Mouse (Mus musculus) small intestine, adult 2 months (tissue): ENCODE measurements at regions not wholly inside any gene's neighbourhood (a gene's known extent, or its start where the extent isn't known, plus 50 kb on each side); places are given as distances from the start of the nearest gene placed in this dataset.

Experiments used
- CTCF ChIP-seq: fragments of 200-500 bp; IDR thresholded peaks from 2 replicates; pipeline ENCODE4 v1.5.1; 2012; ENCODE audit warnings: low read depth, mild to moderate bottlenecking, control low read depth, inconsistent platforms, low read length, moderate library complexity, mixed read lengths; ENCODE audit not compliant: insufficient replicate concordance, insufficient read length; ENCODE audit errors: extremely low read depth
- POLR2A ChIP-seq: fragments of 200-500 bp; IDR thresholded peaks from 2 replicates; pipeline ENCODE4 v1.6.1; 2012; ENCODE audit warnings: low read depth, mild to moderate bottlenecking, control low read depth, inconsistent platforms, low read length, moderate library complexity

DNA sequence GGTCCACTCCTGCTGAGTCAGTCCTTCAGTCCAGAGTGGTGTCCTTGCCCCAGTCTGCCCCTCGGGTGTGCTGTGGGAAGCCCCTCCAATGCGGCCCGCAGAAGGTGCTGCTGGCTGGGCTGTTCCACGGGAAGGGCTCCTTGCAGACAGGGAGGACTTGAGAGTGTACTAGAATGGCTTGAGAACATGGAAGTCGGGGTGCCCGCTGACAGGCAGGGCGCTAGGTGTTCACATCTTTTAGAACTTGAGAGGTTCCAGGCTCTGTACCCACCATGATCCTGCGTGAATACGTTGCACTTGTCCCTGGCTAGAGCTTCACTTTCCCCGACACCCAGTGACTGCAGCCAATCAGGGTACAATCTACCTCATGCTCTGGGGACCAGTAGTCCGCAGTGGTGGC, 75.4 kb downstream of the Tex29 start:
- TF ChIP-seq POLR2A (no peak), CTCF (no peak)
